Mouse (Mus musculus) stomach, embryonic 15.5 days (tissue): ENCODE results near the gene Gpr135. TPM values are rescaled to one million over a fixed set of nuclear protein-coding genes. Genes with fewer than 3 reads are reported as not detected.

Source experiments
- ATAC-seq: fragments of 200-750 bp; cut with Nextera tagmentation; 2 replicates; pipeline ENCODE4 v1.8.0; 2017; ENCODE audit warnings: low read depth, moderate number of reproducible peaks, moderate TSS enrichment; ENCODE audit not compliant: insufficient read depth, low FRiP score
- H3K27ac ChIP-seq: fragments of 300-500 bp; sonication (generic); 2 replicates; pipeline ENCODE4 v1.5.1; 2015; ENCODE audit warnings: mild to moderate bottlenecking, inconsistent platforms
- H3K27me3 ChIP-seq: fragments of 300-500 bp; sonication (generic); replicated peaks from 2 replicates; pipeline ENCODE4 v1.6.1; 2015; ENCODE audit warnings: inconsistent platforms
- H3K36me3 ChIP-seq: fragments of 300-500 bp; sonication (generic); 2 replicates; pipeline ENCODE4 v1.6.1; 2015; ENCODE audit warnings: inconsistent platforms
- H3K4me1 ChIP-seq: fragments of 300-500 bp; sonication (generic); 2 replicates; pipeline ENCODE4 v1.6.1; 2015; ENCODE audit warnings: inconsistent platforms
- H3K4me2 ChIP-seq: fragments of 300-500 bp; sonication (generic); 2 replicates; pipeline ENCODE4 v1.6.1; 2015; ENCODE audit warnings: mild to moderate bottlenecking, inconsistent platforms
- H3K4me3 ChIP-seq: fragments of 300-500 bp; sonication (generic); replicated peaks from 2 replicates; pipeline ENCODE4 v1.5.1; 2015; ENCODE audit warnings: inconsistent platforms
- H3K9ac ChIP-seq: fragments of 300-500 bp; sonication (generic); 2 replicates; pipeline ENCODE4 v1.6.1; 2015; ENCODE audit warnings: inconsistent platforms
- H3K9me3 ChIP-seq: fragments of 300-500 bp; sonication (generic); 2 replicates; pipeline ENCODE4 v1.6.1; 2016; ENCODE audit warnings: inconsistent platforms
- WGBS: fragments of 180-500 bp; shearing (Covaris S2); methylation state at CpG from one replicate; pipeline ENCODE4 v1.1.7; 2015; 5-methylcytosine and 5-hydroxymethylcytosine counted together
- polyA plus RNA-seq: library from polyadenylated mRNA; unstranded; fragments of >200 nt; fragmentation: Nextera tagmentation; extraction: Ambion mirVana; gene quantifications from 2 replicates; pipeline ENCODE4 v1.2.1, GENCODE M21; 2015

The Gpr135 gene
- polyA plus RNA-seq, 1 experiment from 2014 or later = 0.54 TPM

- no peak; the same call in 1 of the 2 replicates for ATAC-seq
- Histone ChIP-seq H3K36me3 (no peaks in the 10 kb centered on the region), H3K9me3 (no peaks in the 10 kb centered on the region), H3K4me3 (peak overlapping the region; percentile 73), H3K27ac (peak overlapping the region; percentile 80), H3K4me2 (peak overlapping the region; percentile 83), H3K27me3 (no peaks in the 10 kb centered on the region), H3K9ac (peak overlapping the region; percentile 37), H3K4me1 (0 out of 2 replicates have a peak, but pooled peaks cover 3% of the 10 kb centered on the region)
- under 1% methylated on average over 31 of the region's 31 CpGs for WGBS
Observed at GRCm38 (mm10) chr12:72085024-72085328, 14.1 kb upstream of the Gpr135 start.

GRCm38 (mm10) chr12:72084261-72085023 is 13.5 kb upstream of the Gpr135 start:
- no peaks in the 10 kb centered on the region for H3K9me3 ChIP-seq
- H3K4me2 ChIP-seq = peak overlapping the region; percentile 83
- H3K36me3 ChIP-seq = no peaks in the 10 kb centered on the region
- H3K4me3 ChIP-seq = peak overlapping the region; percentile 73
- ATAC-seq = peak; percentile 1; the same call in 1 of the 2 replicates
- peak overlapping the region; percentile 37 for H3K9ac ChIP-seq
- peak overlapping the region; percentile 80 for H3K27ac ChIP-seq
- 0 out of 2 replicates have a peak, but pooled peaks cover 3% of the 10 kb centered on the region for H3K4me1 ChIP-seq
- no peaks in the 10 kb centered on the region for H3K27me3 ChIP-seq
- WGBS = 4% methylated on average over 46 of the region's 46 CpGs

GRCm38 (mm10) chr12:72083265-72083664 is 12.3 kb upstream of the Gpr135 start:
- WGBS = 86% methylated on average over 9 of the region's 9 CpGs
- no peak for ATAC-seq
- Histone ChIP-seq H3K9me3 (no peaks in the 10 kb centered on the region), H3K4me1 (0 out of 2 replicates have a peak, but pooled peaks cover 3% of the 10 kb centered on the region), H3K9ac (no peak overlapping the region), H3K4me3 (no peak overlapping the region), H3K27me3 (no peaks in the 10 kb centered on the region), H3K4me2 (no peak overlapping the region), H3K36me3 (no peaks in the 10 kb centered on the region), H3K27ac (no peak overlapping the region)

- Histone ChIP-seq H3K27ac (no peak overlapping the region), H3K9ac (no peak overlapping the region), H3K9me3 (no peaks in the 10 kb centered on the region), H3K4me1 (0 out of 2 replicates have a peak, but pooled peaks cover 3% of the 10 kb centered on the region), H3K36me3 (no peaks in the 10 kb centered on the region), H3K4me3 (peak overlapping the region; percentile 10; the same call in 1 of the 2 replicates), H3K27me3 (no peaks in the 10 kb centered on the region), H3K4me2 (peak overlapping the region; percentile 40)
- ATAC-seq = no peak
- 24% methylated on average over 18 of the region's 18 CpGs for WGBS
Observed at GRCm38 (mm10) chr12:72082370-72082769, 11.4 kb upstream of the Gpr135 start.

GRCm38 (mm10) chr12:72081961-72082360 is 11.0 kb upstream of the Gpr135 start:
- no peak overlapping the region for H3K9ac ChIP-seq
- no peak overlapping the region for H3K4me3 ChIP-seq
- no peak for ATAC-seq
- no peaks in the 10 kb centered on the region for H3K9me3 ChIP-seq
- no peak overlapping the region for H3K27ac ChIP-seq
- peak overlapping the region; percentile 40; the same call in 1 of the 2 replicates for H3K4me2 ChIP-seq
- H3K36me3 ChIP-seq = no peaks in the 10 kb centered on the region
- 0 out of 2 replicates have a peak, but pooled peaks cover 3% of the 10 kb centered on the region for H3K4me1 ChIP-seq
- H3K27me3 ChIP-seq = no peaks in the 10 kb centered on the region
- 81% methylated on average over 3 of the region's 3 CpGs for WGBS

GRCm38 (mm10) chr12:72078248-72078647 is 7.3 kb upstream of the Gpr135 start:
- no peaks in the 10 kb centered on the region for H3K27me3 ChIP-seq
- no peaks in the 10 kb centered on the region for H3K9me3 ChIP-seq
- no peak overlapping the region for H3K4me3 ChIP-seq
- H3K4me1 ChIP-seq = no peaks in the 10 kb centered on the region
- H3K9ac ChIP-seq = no peak overlapping the region
- WGBS = 81% methylated on average over 3 of the region's 3 CpGs
- no peak for ATAC-seq
- H3K36me3 ChIP-seq = no peaks in the 10 kb centered on the region
- no peak overlapping the region for H3K27ac ChIP-seq
- no peak overlapping the region for H3K4me2 ChIP-seq

- Histone ChIP-seq H3K9ac (no peak overlapping the region; the same call in 1 of the 2 replicates), H3K27me3 (peaks cover 8% of the 10 kb centered on the region), H3K9me3 (no peaks in the 10 kb centered on the region), H3K4me3 (peak overlapping the region; percentile 67), H3K27ac (no peak overlapping the region), H3K36me3 (no peaks in the 10 kb centered on the region), H3K4me2 (peak overlapping the region; percentile 100), H3K4me1 (peaks cover 11% of the 10 kb centered on the region)
- WGBS = 6% methylated on average over 40 of the region's 40 CpGs
- ATAC-seq = peak; percentile 53
Observed at GRCm38 (mm10) chr12:72069626-72070326, 1.1 kb downstream of the Gpr135 start.

- 86% methylated on average over 1 of the region's 1 CpGs for WGBS
- Histone ChIP-seq H3K4me3 (no peak overlapping the region), H3K36me3 (no peaks in the 10 kb centered on the region), H3K4me1 (no peaks in the 10 kb centered on the region), H3K9me3 (no peaks in the 10 kb centered on the region), H3K4me2 (no peak overlapping the region), H3K27me3 (no peaks in the 10 kb centered on the region), H3K27ac (no peak overlapping the region), H3K9ac (no peak overlapping the region)
- ATAC-seq = no peak
Observed at GRCm38 (mm10) chr12:72057780-72058179, 13.1 kb downstream of the Gpr135 start.

GRCm38 (mm10) chr12:72053851-72054250 is 17.1 kb downstream of the Gpr135 start:
- Histone ChIP-seq H3K36me3 (no peaks in the 10 kb centered on the region), H3K9ac (no peak overlapping the region), H3K9me3 (no peaks in the 10 kb centered on the region), H3K4me2 (no peak overlapping the region), H3K4me3 (no peak overlapping the region), H3K27ac (no peak overlapping the region), H3K4me1 (no peaks in the 10 kb centered on the region), H3K27me3 (no peaks in the 10 kb centered on the region)
- 42% methylated on average over 6 of the region's 6 CpGs for WGBS
- ATAC-seq = no peak

GRCm38 (mm10) chr12:72053303-72053702 is 17.6 kb downstream of the Gpr135 start:
- no peaks in the 10 kb centered on the region for H3K4me1 ChIP-seq
- 41% methylated on average over 6 of the region's 6 CpGs for WGBS
- H3K9me3 ChIP-seq = no peaks in the 10 kb centered on the region
- no peaks in the 10 kb centered on the region for H3K27me3 ChIP-seq
- no peaks in the 10 kb centered on the region for H3K36me3 ChIP-seq
- no peak overlapping the region for H3K9ac ChIP-seq
- no peak for ATAC-seq
- no peak overlapping the region for H3K4me2 ChIP-seq
- H3K4me3 ChIP-seq = no peak overlapping the region
- H3K27ac ChIP-seq = no peak overlapping the region

GRCm38 (mm10) chr12:72052571-72052970 is 18.4 kb downstream of the Gpr135 start:
- Histone ChIP-seq H3K36me3 (no peaks in the 10 kb centered on the region), H3K4me1 (no peaks in the 10 kb centered on the region), H3K4me3 (no peak overlapping the region), H3K27me3 (no peaks in the 10 kb centered on the region), H3K27ac (no peak overlapping the region), H3K4me2 (no peak overlapping the region), H3K9ac (no peak overlapping the region), H3K9me3 (no peaks in the 10 kb centered on the region)
- ATAC-seq = no peak
- WGBS = 80% methylated on average over 6 of the region's 6 CpGs

GRCm38 (mm10) chr12:72050821-72051220 is 20.1 kb downstream of the Gpr135 start:
- Histone ChIP-seq H3K27ac (no peak overlapping the region), H3K27me3 (no peaks in the 10 kb centered on the region), H3K4me1 (no peaks in the 10 kb centered on the region), H3K4me3 (no peak overlapping the region), H3K36me3 (no peaks in the 10 kb centered on the region), H3K9ac (no peak overlapping the region), H3K4me2 (no peak overlapping the region), H3K9me3 (no peaks in the 10 kb centered on the region)
- 86% methylated on average over 4 of the region's 4 CpGs for WGBS
- no peak for ATAC-seq
